Mouse (Mus musculus): ENCODE data around the gene 3110021N24Rik. TPM values are rescaled to one million over a fixed set of nuclear protein-coding genes. Genes with fewer than 3 reads are reported as not detected.

Gene 3110021N24Rik
- not detected for polyA plus RNA-seq (2015; fragmentation: Illumina TruSeq; extraction: RNeasy Lipid Tissue Mini Kit (QIAGEN cat#74804); ENCODE audit: insufficient read depth, low replicate concordance)

GRCm38 (mm10) chr4:108719349-108719748 is at the start of gene 3110021N24Rik:
TSS of gene 3110021N24Rik (plus strand) at chr4:108719649.

GRCm38 (mm10) chr4:108780057-108780863 is 60.8 kb downstream of the 3110021N24Rik start, which contains the start of gene Zfyve9:
TSS of gene Zfyve9 (minus strand) at chr4:108780798.

Other genes starting within 250 kb of the 3110021N24Rik start
- gene Prpf38a, start 140.3 kb upstream of the 3110021N24Rik start, polyA plus RNA-seq (2015; fragmentation: Illumina TruSeq; extraction: RNeasy Lipid Tissue Mini Kit (QIAGEN cat#74804); ENCODE audit: insufficient read depth, low replicate concordance) = 55.9 TPM
- 2.2 TPM for gene Orc1, start 140.2 kb upstream of the 3110021N24Rik start, polyA plus RNA-seq (2015; fragmentation: Illumina TruSeq; extraction: RNeasy Lipid Tissue Mini Kit (QIAGEN cat#74804); ENCODE audit: insufficient read depth, low replicate concordance)
- gene Cc2d1b, start 99.7 kb upstream of the 3110021N24Rik start, polyA plus RNA-seq (2015; fragmentation: Illumina TruSeq; extraction: RNeasy Lipid Tissue Mini Kit (QIAGEN cat#74804); ENCODE audit: insufficient read depth, low replicate concordance) = 73.8 TPM
- gene Zfyve9, start 61.1 kb downstream of the 3110021N24Rik start, polyA plus RNA-seq (2015; fragmentation: Illumina TruSeq; extraction: RNeasy Lipid Tissue Mini Kit (QIAGEN cat#74804); ENCODE audit: insufficient read depth, low replicate concordance) = 6.8 TPM
- gene Btf3l4, start 114.0 kb downstream of the 3110021N24Rik start, polyA plus RNA-seq (2015; fragmentation: Illumina TruSeq; extraction: RNeasy Lipid Tissue Mini Kit (QIAGEN cat#74804); ENCODE audit: insufficient read depth, low replicate concordance) = 136 TPM
- gene Txndc12, start 115.0 kb downstream of the 3110021N24Rik start, polyA plus RNA-seq (2015; fragmentation: Illumina TruSeq; extraction: RNeasy Lipid Tissue Mini Kit (QIAGEN cat#74804); ENCODE audit: insufficient read depth, low replicate concordance) = 39.9 TPM
- gene Kti12, start 128.1 kb downstream of the 3110021N24Rik start, polyA plus RNA-seq (2015; fragmentation: Illumina TruSeq; extraction: RNeasy Lipid Tissue Mini Kit (QIAGEN cat#74804); ENCODE audit: insufficient read depth, low replicate concordance) = 24.8 TPM
- not detected for gene A730015C16Rik, start 129.0 kb downstream of the 3110021N24Rik start, polyA plus RNA-seq (2015; fragmentation: Illumina TruSeq; extraction: RNeasy Lipid Tissue Mini Kit (QIAGEN cat#74804); ENCODE audit: insufficient read depth, low replicate concordance)
- gene Rab3b, start 159.4 kb downstream of the 3110021N24Rik start, polyA plus RNA-seq (2015; fragmentation: Illumina TruSeq; extraction: RNeasy Lipid Tissue Mini Kit (QIAGEN cat#74804); ENCODE audit: insufficient read depth, low replicate concordance) = 0.17 TPM